Mouse (Mus musculus) lung, embryonic 15.5 days (tissue): ENCODE results near the gene Cfap77. TPM values are rescaled to one million over a fixed set of nuclear protein-coding genes. Genes with fewer than 3 reads are reported as not detected.
A peak's percentile ranks its signal among the peaks of the same experiment; 100 is the strongest.

Source experiments
- ATAC-seq: fragments of 200-750 bp; cut with Nextera tagmentation; 2 replicates; pipeline ENCODE4 v1.8.0; 2017; ENCODE audit warnings: moderate number of reproducible peaks, borderline replicate concordance; ENCODE audit not compliant: low FRiP score, low TSS enrichment; ENCODE audit errors: extremely low read depth
- H3K27ac ChIP-seq: fragments of 300-500 bp; sonication (generic); 2 replicates; pipeline ENCODE4 v1.5.1; 2015; ENCODE audit warnings: moderate library complexity, mild to moderate bottlenecking, inconsistent platforms
- H3K27me3 ChIP-seq: fragments of 300-500 bp; sonication (generic); 2 replicates; pipeline ENCODE4 v1.6.1; 2015; ENCODE audit warnings: inconsistent platforms
- H3K36me3 ChIP-seq: fragments of 300-500 bp; sonication (generic); 2 replicates; pipeline ENCODE4 v1.6.1; 2015; ENCODE audit warnings: inconsistent platforms
- H3K4me1 ChIP-seq: fragments of 300-500 bp; sonication (generic); 2 replicates; pipeline ENCODE4 v1.6.1; 2015; ENCODE audit warnings: inconsistent platforms
- H3K4me2 ChIP-seq: fragments of 300-500 bp; sonication (generic); 2 replicates; pipeline ENCODE4 v1.6.1; 2015; ENCODE audit warnings: inconsistent platforms, mild to moderate bottlenecking, moderate library complexity
- H3K4me3 ChIP-seq: fragments of 300-500 bp; sonication (generic); 2 replicates; pipeline ENCODE4 v1.5.1; 2015; ENCODE audit warnings: mild to moderate bottlenecking, inconsistent platforms
- H3K9ac ChIP-seq: fragments of 300-500 bp; sonication (generic); 2 replicates; pipeline ENCODE4 v1.6.1; 2015; ENCODE audit warnings: inconsistent platforms
- H3K9me3 ChIP-seq: fragments of 300-500 bp; sonication (generic); 2 replicates; pipeline ENCODE4 v1.6.1; 2016; ENCODE audit warnings: inconsistent platforms
- WGBS: fragments of 180-500 bp; shearing (Covaris S2); methylation state at CpG from one replicate; pipeline ENCODE4 v1.1.7; 2015; 5-methylcytosine and 5-hydroxymethylcytosine counted together
- polyA plus RNA-seq: library from polyadenylated mRNA; unstranded; fragments of >200 nt; fragmentation: Nextera tagmentation; extraction: Ambion mirVana; gene quantifications from 2 replicates; pipeline ENCODE4 v1.2.1, GENCODE M21; 2015

Cfap77 gene
- polyA plus RNA-seq, 1 experiment from 2014 or later, result 0.57 TPM

GRCm38 (mm10) chr2:29076226-29076625, 21.4 kb upstream of the Cfap77 start:
- no peak for ATAC-seq
- no peak overlapping the region for H3K4me3 ChIP-seq
- no peak overlapping the region for H3K4me2 ChIP-seq
- H3K4me1 ChIP-seq, result no peaks in the 10 kb centered on the region
- H3K9ac ChIP-seq, result no peak overlapping the region
- 61% methylated on average over 2 of the region's 2 CpGs for WGBS
- no peaks in the 10 kb centered on the region for H3K9me3 ChIP-seq
- H3K27ac ChIP-seq, result no peak overlapping the region
- H3K36me3 ChIP-seq, result peaks cover 70% of the 10 kb centered on the region
- no peaks in the 10 kb centered on the region for H3K27me3 ChIP-seq

- Histone ChIP-seq H3K4me1 (no peaks in the 10 kb centered on the region), H3K27ac (no peak overlapping the region)
- 67% methylated on average over 11 of the region's 11 CpGs for WGBS
Observed at GRCm38 (mm10) chr2:29075331-29076070, 20.6 kb upstream of the Cfap77 start.

DNA sequence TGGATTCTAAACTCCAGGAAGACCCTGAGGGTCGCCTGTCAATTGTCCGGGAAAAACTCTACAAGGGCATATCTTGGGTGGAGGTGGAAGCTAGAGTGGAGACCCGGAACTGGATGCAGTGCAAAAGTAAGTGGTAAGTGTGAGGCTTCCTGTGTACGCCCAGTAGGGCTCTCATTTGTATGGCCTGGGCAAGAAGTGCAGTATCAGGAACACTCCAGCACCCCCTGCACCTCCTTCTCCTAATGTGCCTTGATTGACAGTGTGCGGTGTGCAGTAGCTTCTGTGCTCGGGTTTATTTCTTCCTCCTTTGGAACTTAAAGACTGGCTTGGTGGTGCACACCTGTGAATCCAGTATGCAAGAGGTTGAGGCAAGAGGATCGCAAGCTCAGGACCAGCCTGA, 19.8 kb upstream of the Cfap77 start:
- WGBS, result 87% methylated on average over 7 of the region's 7 CpGs
- Histone ChIP-seq H3K36me3 (peaks cover 69% of the 10 kb centered on the region), H3K4me1 (no peaks in the 10 kb centered on the region), H3K9me3 (no peaks in the 10 kb centered on the region), H3K27ac (no peak overlapping the region), H3K9ac (no peak overlapping the region), H3K27me3 (no peaks in the 10 kb centered on the region), H3K4me2 (no peak overlapping the region), H3K4me3 (no peak overlapping the region)
- no peak for ATAC-seq

More at GRCm38 (mm10) chr2:29075331-29076070, 20.6 kb upstream of the Cfap77 start:
- Histone ChIP-seq H3K4me3 (no peak overlapping the region), H3K27me3 (no peaks in the 10 kb centered on the region), H3K9ac (no peak overlapping the region), H3K36me3 (peaks cover 70% of the 10 kb centered on the region), H3K4me2 (no peak overlapping the region), H3K9me3 (no peaks in the 10 kb centered on the region)
- no peak for ATAC-seq

DNA sequence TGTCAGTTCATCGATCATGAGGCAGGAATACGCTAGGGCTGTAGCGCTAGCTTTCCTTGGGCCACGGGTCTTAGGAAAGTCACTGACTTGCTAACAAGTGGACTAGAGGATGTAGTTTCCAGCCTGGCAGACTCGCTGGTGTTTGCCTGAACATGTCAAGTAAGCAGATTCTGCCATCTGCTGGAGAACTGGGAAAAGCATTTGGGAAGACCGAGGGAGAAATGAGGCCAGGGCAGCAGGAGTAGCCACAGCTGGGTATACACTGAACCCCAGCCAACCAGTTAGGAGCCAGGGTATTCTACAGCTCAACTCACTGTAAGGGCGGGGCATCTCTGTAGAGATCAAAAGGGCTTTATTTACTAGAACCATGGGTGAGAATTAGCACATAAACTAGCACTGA, 11.5 kb upstream of the Cfap77 start:
- H3K9ac ChIP-seq, result no peak overlapping the region
- H3K4me2 ChIP-seq, result no peak overlapping the region
- no peak overlapping the region for H3K27ac ChIP-seq
- no peaks in the 10 kb centered on the region for H3K27me3 ChIP-seq
- H3K9me3 ChIP-seq, result no peaks in the 10 kb centered on the region
- peaks cover 5% of the 10 kb centered on the region for H3K4me1 ChIP-seq
- WGBS, result 47% methylated on average over 7 of the region's 7 CpGs
- ATAC-seq, result no peak
- no peak overlapping the region for H3K4me3 ChIP-seq
- H3K36me3 ChIP-seq, result peaks cover 39% of the 10 kb centered on the region

DNA sequence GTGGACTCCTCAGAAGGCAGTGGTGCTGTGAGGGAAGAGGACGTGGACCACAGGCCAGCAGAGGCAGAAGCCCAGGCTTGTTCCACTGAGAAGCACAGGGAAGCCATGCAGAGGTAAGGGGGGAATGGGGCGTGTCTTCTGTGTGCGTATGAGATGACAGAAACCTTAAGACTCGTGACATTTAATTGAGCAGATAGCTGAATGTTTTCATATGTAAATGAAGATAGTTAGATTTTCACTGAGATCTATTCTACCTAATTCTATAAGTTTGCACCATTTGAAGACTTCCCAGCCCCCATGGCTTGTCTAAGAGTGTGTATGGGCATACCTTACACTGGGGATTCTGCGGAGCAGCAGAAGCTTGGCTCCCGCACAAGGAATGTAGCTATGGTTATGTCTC, 10.9 kb upstream of the Cfap77 start:
- Histone ChIP-seq H3K27me3 (no peaks in the 10 kb centered on the region), H3K4me1 (peaks cover 11% of the 10 kb centered on the region), H3K27ac (no peak overlapping the region), H3K9me3 (no peaks in the 10 kb centered on the region), H3K9ac (no peak overlapping the region), H3K4me2 (no peak overlapping the region), H3K36me3 (peaks cover 33% of the 10 kb centered on the region), H3K4me3 (no peak overlapping the region)
- no peak for ATAC-seq
- 82% methylated on average over 6 of the region's 6 CpGs for WGBS

DNA sequence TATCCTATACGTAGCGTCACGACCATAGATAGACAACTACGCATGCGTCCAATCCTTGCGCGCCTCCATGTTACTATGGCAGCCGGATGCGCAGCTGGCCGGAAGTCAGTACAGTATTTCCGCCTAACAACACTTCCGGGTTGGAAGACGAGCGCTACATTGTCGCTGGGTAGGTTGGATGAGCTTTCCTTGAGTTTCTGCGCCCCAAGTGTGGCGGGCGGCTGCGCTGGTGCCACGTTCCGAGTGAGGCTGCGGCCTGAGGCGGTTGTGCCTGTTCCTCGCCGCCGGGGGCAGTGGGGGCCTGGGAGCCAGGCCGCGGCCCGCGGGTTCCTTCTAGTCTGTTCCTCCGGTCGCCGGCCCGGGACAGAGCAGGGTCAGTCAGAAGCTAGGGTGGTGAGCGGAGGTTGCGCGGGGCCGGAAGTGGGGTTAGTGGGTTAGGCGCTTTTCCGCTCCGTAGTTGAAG, 5.3 kb upstream of the Cfap77 start, which contains the start of gene Ttf1:
Ttf1 (plus strand) TSS at position 128 of the 463 bp plus-strand sequence.
- no peaks in the 10 kb centered on the region for H3K9me3 ChIP-seq
- under 1% methylated on average over 41 of the region's 41 CpGs for WGBS

GRCm38 (mm10) chr2:29054545-29054935, 326 bp downstream of the Cfap77 start:
- H3K4me3 ChIP-seq, result peak overlapping the region; percentile 53
- H3K36me3 ChIP-seq, result no peaks in the 10 kb centered on the region
- peaks cover 11% of the 10 kb centered on the region for H3K4me1 ChIP-seq
- ATAC-seq, result peak; percentile 40; the same call in 1 of the 2 replicates
- H3K4me2 ChIP-seq, result peak overlapping the region; percentile 89
- peaks cover 20% of the 10 kb centered on the region for H3K27me3 ChIP-seq
- 2% methylated on average over 30 of the region's 30 CpGs for WGBS
- H3K9me3 ChIP-seq, result no peaks in the 10 kb centered on the region
- peak overlapping the region; percentile 60 for H3K9ac ChIP-seq
- H3K27ac ChIP-seq, result no peak overlapping the region

More for the DNA sequence above, 5.3 kb upstream of the Cfap77 start, which contains the start of gene Ttf1:
- Histone ChIP-seq H3K4me3 (peak within 1 kb of the TSS; percentile 77), H3K9ac (peak within 1 kb of the TSS; percentile 83), H3K27ac (peak within 1 kb of the TSS; percentile 98), H3K4me1 (peaks cover 11% of the 10 kb centered on the region), H3K27me3 (peaks cover 14% of the 10 kb centered on the region), H3K36me3 (no peaks in the 10 kb centered on the region), H3K4me2 (peak within 1 kb of the TSS; percentile 67)
- peak; percentile 95 for ATAC-seq

DNA sequence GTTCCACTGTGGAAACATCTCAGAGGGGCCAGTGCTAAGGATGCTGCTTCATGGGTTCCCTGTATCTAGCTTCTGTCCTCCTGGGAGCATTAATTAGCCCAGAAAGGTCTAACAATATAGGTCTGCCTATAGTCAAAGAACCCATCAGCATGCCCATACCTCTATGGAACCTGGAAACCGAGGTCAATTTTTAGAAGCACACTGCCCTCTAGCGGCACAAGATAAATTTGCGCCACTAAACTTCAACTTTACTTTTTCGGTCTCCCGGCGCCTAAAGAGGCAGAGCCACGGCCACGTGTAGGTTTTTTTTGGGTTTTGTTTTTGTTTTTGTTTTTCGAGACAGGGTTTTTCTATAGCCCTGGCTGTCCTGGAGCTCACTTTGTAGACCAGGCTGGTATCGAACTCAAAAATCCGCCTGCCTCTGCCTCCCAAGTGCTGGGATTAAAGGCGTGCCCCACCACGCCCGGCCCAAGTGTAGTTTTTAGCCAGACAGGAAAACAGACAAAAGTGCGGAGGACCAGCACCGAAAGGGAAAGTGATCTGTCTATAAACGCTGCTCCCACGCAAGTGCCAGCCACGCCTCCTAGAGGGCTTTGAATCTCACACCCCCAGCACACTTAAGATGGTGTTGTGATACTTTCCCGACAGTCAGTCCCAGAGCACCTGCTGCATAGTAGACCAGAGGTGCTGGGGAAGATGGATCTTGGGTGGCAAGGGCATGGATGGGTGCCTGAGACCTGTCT, 893 bp downstream of the Cfap77 start:
- Histone ChIP-seq H3K9ac (peak overlapping the region; percentile 60), H3K27ac (no peak overlapping the region), H3K4me3 (peak overlapping the region; percentile 53), H3K27me3 (peaks cover 19% of the 10 kb centered on the region), H3K9me3 (no peaks in the 10 kb centered on the region), H3K4me2 (peak overlapping the region; percentile 89), H3K4me1 (peaks cover 11% of the 10 kb centered on the region), H3K36me3 (no peaks in the 10 kb centered on the region)
- WGBS, result 2% methylated on average over 20 of the region's 20 CpGs
- peak; percentile 37; the same call in 1 of the 2 replicates for ATAC-seq

DNA sequence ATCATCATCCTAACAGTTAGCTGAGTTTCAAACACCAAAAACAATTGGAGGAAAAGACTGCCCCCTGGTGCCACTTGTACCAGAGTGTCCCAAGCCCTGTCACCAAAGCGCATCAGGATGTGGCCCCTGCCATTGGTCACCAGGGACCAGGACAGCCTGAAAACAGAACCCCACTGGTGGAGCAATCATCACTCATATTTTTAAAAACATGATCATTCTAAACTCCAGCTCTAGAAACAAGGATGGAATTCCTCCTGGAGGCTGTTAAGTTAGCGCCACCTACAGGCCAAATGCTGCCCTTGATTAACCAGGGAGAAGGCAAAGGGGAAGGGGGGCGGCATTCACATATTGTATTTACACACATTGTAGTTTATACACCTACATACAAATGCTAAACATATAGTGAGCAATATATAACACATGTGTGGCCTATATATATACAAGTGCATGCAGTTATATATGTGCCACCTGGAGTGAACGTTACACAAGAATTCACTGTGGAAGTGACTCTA, 1.9 kb downstream of the Cfap77 start:
- Histone ChIP-seq H3K4me3 (no peak overlapping the region), H3K27me3 (peaks cover 10% of the 10 kb centered on the region; the same call in 1 of the 2 replicates), H3K36me3 (no peaks in the 10 kb centered on the region), H3K9ac (no peak overlapping the region), H3K9me3 (no peaks in the 10 kb centered on the region), H3K4me1 (peaks cover 11% of the 10 kb centered on the region), H3K4me2 (no peak overlapping the region), H3K27ac (no peak overlapping the region)
- ATAC-seq, result peak; percentile 39; the same call in 1 of the 2 replicates
- WGBS, result 25% methylated on average over 4 of the region's 4 CpGs

GRCm38 (mm10) chr2:29051932-29052331, 2.9 kb downstream of the Cfap77 start:
- Histone ChIP-seq H3K4me1 (peaks cover 11% of the 10 kb centered on the region), H3K4me2 (no peak overlapping the region), H3K9me3 (no peaks in the 10 kb centered on the region), H3K27me3 (peaks cover 10% of the 10 kb centered on the region; the same call in 1 of the 2 replicates), H3K4me3 (no peak overlapping the region), H3K9ac (no peak overlapping the region), H3K27ac (no peak overlapping the region), H3K36me3 (no peaks in the 10 kb centered on the region)
- 41% methylated on average over 5 of the region's 5 CpGs for WGBS
- no peak for ATAC-seq

DNA sequence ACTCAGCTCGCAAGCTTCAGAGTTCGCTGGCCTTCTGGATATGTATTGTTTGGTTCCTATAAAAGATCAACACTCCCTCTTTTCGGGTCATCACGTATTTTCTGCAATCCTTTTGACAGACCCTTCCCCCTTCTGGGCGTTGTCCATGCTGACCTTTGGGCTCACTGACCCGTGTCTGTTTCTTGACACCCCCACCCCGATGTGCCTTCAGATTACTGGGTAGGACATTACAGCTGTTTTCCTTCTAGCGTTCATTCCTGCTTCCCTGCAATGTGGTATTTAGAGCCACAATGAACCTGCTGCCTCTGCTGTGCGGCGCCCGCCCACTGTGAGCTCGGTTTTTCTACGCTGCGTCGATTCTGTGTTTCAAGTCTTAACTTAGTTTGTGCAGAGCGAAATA, 8.7 kb downstream of the Cfap77 start:
- no peaks in the 10 kb centered on the region for H3K9me3 ChIP-seq
- ATAC-seq, result no peak
- WGBS, result 55% methylated on average over 16 of the region's 16 CpGs
- H3K4me3 ChIP-seq, result no peak overlapping the region
- no peaks in the 10 kb centered on the region for H3K36me3 ChIP-seq
- peaks cover 12% of the 10 kb centered on the region for H3K27me3 ChIP-seq
- no peak overlapping the region for H3K27ac ChIP-seq
- H3K9ac ChIP-seq, result no peak overlapping the region
- no peak overlapping the region for H3K4me2 ChIP-seq
- H3K4me1 ChIP-seq, result no peaks in the 10 kb centered on the region

DNA sequence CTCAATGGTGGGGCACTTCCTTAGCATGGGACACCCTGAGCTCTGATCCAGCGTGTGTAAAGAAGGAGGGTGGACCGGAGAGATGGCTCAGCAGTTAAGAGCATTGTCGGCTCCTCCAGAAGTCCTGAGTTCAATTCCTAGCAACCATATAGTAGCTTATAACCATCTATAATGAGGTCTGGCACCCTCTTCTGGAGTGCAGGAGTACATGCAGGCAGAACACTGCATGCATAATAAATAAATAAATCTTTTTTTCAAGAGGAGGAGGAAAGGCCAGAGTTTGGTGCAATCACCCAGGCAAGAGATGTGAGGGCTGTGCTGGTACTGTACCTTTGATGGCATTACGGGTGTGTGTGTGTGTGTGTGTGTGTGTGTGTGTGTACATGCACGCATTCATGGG, 12.7 kb downstream of the Cfap77 start:
- no peak for ATAC-seq
- Histone ChIP-seq H3K9ac (no peak overlapping the region), H3K27ac (no peak overlapping the region), H3K4me2 (no peak overlapping the region), H3K4me3 (no peak overlapping the region), H3K36me3 (no peaks in the 10 kb centered on the region), H3K27me3 (peaks cover 45% of the 10 kb centered on the region), H3K9me3 (no peaks in the 10 kb centered on the region), H3K4me1 (no peaks in the 10 kb centered on the region)
- 91% methylated on average over 5 of the region's 5 CpGs for WGBS
